Mouse (Mus musculus) limb, embryonic 11.5 days (tissue): ENCODE measurements around the gene Ttc30b. TPM values are rescaled to one million over a fixed set of nuclear protein-coding genes. Genes with fewer than 3 reads are reported as not detected.
A peak's percentile ranks its signal among the peaks of the same experiment; 100 is the strongest.

Source experiments
- ATAC-seq: fragments of 200-750 bp; cut with Nextera tagmentation; 2 replicates; pipeline ENCODE4 v1.8.0; 2017; ENCODE audit warnings: low read depth; ENCODE audit not compliant: insufficient number of reproducible peaks, low FRiP score, low TSS enrichment
- DNase-seq: peaks from one replicate; pipeline ENCODE4 v3.0.0-alpha.2; 2015; ENCODE audit warnings: low spot score
- H3K27ac ChIP-seq: fragments of 300-500 bp; sonication (generic); replicated peaks from 2 replicates; pipeline ENCODE4 v1.5.1; 2014; ENCODE audit warnings: low read depth, mild to moderate bottlenecking, low read length
- H3K27me3 ChIP-seq: fragments of 300-500 bp; sonication (generic); 2 replicates; pipeline ENCODE4 v1.6.1; 2014; ENCODE audit warnings: mild to moderate bottlenecking, low read length, mixed read lengths; ENCODE audit not compliant: control insufficient read depth, insufficient read depth
- H3K36me3 ChIP-seq: fragments of 300-500 bp; sonication (generic); 2 replicates; pipeline ENCODE4 v1.6.1; 2014; ENCODE audit warnings: mild to moderate bottlenecking, low read length, moderate library complexity, mixed read lengths; ENCODE audit not compliant: control insufficient read depth, insufficient read depth
- H3K4me1 ChIP-seq: fragments of 300-500 bp; sonication (generic); 2 replicates; pipeline ENCODE4 v1.6.1; 2014; ENCODE audit warnings: low read length, mixed read lengths; ENCODE audit not compliant: control insufficient read depth, insufficient read depth
- H3K4me2 ChIP-seq: fragments of 300-500 bp; sonication (generic); 2 replicates; pipeline ENCODE4 v1.6.1; 2014; ENCODE audit warnings: low read depth, mild to moderate bottlenecking, moderate library complexity; ENCODE audit not compliant: severe bottlenecking
- H3K4me3 ChIP-seq: fragments of 300-500 bp; sonication (generic); 2 replicates; pipeline ENCODE4 v1.5.1; 2014; ENCODE audit warnings: low read depth, low read length
- H3K9ac ChIP-seq: fragments of 300-500 bp; sonication (generic); 2 replicates; pipeline ENCODE4 v1.6.1; 2014; ENCODE audit warnings: mild to moderate bottlenecking, low read length
- H3K9me3 ChIP-seq: fragments of 300-500 bp; sonication (generic); 2 replicates; pipeline ENCODE4 v1.6.1; 2016; ENCODE audit warnings: low read length; ENCODE audit not compliant: control insufficient read depth
- WGBS: fragments of 180-500 bp; shearing (Covaris S2); extraction: QIAGEN DNeasy Blood & Tissue Kit; methylation state at CpG from one replicate; pipeline ENCODE4 v1.1.7; 2014; 5-methylcytosine and 5-hydroxymethylcytosine counted together
- polyA plus RNA-seq: library from polyadenylated mRNA; unstranded; fragments of >200 nt; fragmentation: Nextera tagmentation; extraction: Ambion mirVana; gene quantifications from 2 replicates; pipeline ENCODE4 v1.2.1, GENCODE M21; 2014

Gene Ttc30b
- polyA plus RNA-seq, 1 experiment from 2014 or later, result 9.2 TPM

DNA sequence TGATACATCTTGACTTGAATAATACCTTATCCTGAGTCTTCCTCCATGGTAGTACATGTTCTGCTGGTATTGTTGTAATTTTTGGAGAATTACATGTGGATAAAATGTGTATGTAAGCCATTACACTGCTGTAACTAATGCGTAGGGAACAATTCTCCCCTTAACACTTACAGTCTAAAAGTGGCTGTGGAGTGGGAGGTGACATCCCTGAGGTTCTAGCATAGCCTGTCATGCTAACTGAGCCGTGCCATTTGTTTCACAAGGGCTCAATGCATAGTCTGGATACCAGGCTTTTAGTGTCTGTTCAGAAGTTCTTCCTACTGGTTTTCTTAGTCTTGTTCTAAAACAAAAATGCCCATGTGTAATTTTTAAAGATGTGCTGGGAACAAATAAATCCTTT lies 7.4 kb downstream of the Ttc30b start:
- ATAC-seq, result no peak
- no peak for DNase-seq
- Histone ChIP-seq H3K9ac (no peak overlapping the region), H3K27me3 (no peaks in the 10 kb centered on the region), H3K4me2 (no peak overlapping the region), H3K4me1 (peaks cover 6% of the 10 kb centered on the region), H3K27ac (no peak overlapping the region), H3K36me3 (peaks cover 2% of the 10 kb centered on the region; the same call in 1 of the 2 replicates), H3K4me3 (no peak overlapping the region), H3K9me3 (no peaks in the 10 kb centered on the region)
- WGBS, result 87% methylated on average over 2 of the region's 2 CpGs

DNA sequence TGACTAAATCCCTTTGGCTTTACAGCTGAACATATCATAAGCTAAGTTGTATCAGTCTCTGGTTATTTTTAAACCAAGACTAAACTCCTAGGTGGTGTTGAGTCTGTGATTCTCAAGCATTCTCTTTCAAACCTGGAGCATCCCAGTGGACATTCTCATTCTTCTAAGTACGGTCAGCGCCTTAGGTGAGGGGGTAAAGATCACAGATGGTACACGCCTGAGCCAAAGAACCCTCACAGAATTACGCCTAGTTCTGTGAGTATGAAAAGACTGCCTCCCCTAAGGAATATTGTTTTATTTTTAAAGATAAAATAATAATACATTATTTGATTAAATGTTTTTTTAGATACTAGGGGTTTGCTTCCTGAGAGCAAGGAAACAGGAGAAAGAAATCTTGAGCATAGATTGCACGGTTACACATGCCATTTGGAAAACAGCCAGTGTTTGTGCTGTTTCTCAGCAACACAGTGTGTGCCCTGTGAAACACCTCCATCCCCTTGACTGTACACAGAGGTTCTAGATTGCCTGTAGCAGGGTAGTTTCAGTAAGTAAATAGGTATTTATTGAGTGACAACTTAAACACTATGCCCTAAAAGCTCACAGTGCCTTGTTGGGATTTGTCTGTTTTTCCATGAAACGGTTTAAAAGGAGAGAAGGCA lies 8.5 kb downstream of the Ttc30b start:
- H3K9me3 ChIP-seq, result no peaks in the 10 kb centered on the region
- WGBS, result 93% methylated on average over 6 of the region's 6 CpGs
- no peak for ATAC-seq
- peaks cover 2% of the 10 kb centered on the region; the same call in 1 of the 2 replicates for H3K36me3 ChIP-seq
- no peaks in the 10 kb centered on the region for H3K27me3 ChIP-seq
- no peak overlapping the region for H3K9ac ChIP-seq
- H3K4me1 ChIP-seq, result peaks cover 6% of the 10 kb centered on the region
- no peak overlapping the region for H3K4me3 ChIP-seq
- H3K27ac ChIP-seq, result no peak overlapping the region
- no peak for DNase-seq
- H3K4me2 ChIP-seq, result no peak overlapping the region

GRCm38 (mm10) chr2:75929141-75929540 lies 9.2 kb downstream of the Ttc30b start:
- H3K4me3 ChIP-seq, result no peak overlapping the region
- H3K4me1 ChIP-seq, result peaks cover 6% of the 10 kb centered on the region
- no peak overlapping the region for H3K4me2 ChIP-seq
- no peak for ATAC-seq
- no peak overlapping the region for H3K9ac ChIP-seq
- DNase-seq, result no peak
- no peaks in the 10 kb centered on the region for H3K9me3 ChIP-seq
- H3K36me3 ChIP-seq, result peaks cover 2% of the 10 kb centered on the region; the same call in 1 of the 2 replicates
- H3K27me3 ChIP-seq, result no peaks in the 10 kb centered on the region
- H3K27ac ChIP-seq, result no peak overlapping the region
- WGBS, result 88% methylated on average over 2 of the region's 2 CpGs

GRCm38 (mm10) chr2:75928011-75928410 lies 10.4 kb downstream of the Ttc30b start:
- 94% methylated on average over 3 of the region's 3 CpGs for WGBS
- Histone ChIP-seq H3K9me3 (no peaks in the 10 kb centered on the region), H3K4me2 (no peak overlapping the region), H3K27me3 (no peaks in the 10 kb centered on the region), H3K27ac (no peak overlapping the region), H3K9ac (no peak overlapping the region), H3K36me3 (peaks cover 2% of the 10 kb centered on the region; the same call in 1 of the 2 replicates), H3K4me1 (peaks cover 6% of the 10 kb centered on the region), H3K4me3 (no peak overlapping the region)
- DNase-seq (peak; percentile 16), ATAC-seq (no peak)

DNA sequence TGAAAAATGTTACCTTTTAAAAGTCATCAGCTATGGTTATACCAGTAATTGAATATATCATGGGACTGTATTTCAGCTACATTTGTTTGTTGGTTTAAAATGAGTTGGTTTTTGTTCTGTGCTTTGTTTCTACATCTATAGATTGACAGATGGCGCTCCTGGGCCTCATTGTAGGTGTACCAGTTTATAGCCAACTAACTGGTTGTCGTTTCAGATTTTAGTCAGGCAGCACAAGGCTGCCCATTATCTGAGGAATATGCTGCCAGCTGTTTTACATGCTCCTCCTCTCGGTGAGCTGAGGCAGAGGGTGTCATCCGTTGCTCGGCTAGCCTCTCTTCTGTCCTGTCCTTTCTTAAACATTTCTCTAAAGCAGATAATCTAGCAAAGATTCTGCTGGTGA lies 12.3 kb downstream of the Ttc30b start:
- Histone ChIP-seq H3K4me2 (no peak overlapping the region), H3K9ac (no peak overlapping the region), H3K4me1 (peaks cover 5% of the 10 kb centered on the region; the same call in 1 of the 2 replicates), H3K36me3 (peaks cover 2% of the 10 kb centered on the region; the same call in 1 of the 2 replicates), H3K27me3 (no peaks in the 10 kb centered on the region), H3K27ac (no peak overlapping the region), H3K9me3 (no peaks in the 10 kb centered on the region), H3K4me3 (no peak overlapping the region)
- ATAC-seq (no peak), DNase-seq (no peak)
- 85% methylated on average over 5 of the region's 5 CpGs for WGBS

DNA sequence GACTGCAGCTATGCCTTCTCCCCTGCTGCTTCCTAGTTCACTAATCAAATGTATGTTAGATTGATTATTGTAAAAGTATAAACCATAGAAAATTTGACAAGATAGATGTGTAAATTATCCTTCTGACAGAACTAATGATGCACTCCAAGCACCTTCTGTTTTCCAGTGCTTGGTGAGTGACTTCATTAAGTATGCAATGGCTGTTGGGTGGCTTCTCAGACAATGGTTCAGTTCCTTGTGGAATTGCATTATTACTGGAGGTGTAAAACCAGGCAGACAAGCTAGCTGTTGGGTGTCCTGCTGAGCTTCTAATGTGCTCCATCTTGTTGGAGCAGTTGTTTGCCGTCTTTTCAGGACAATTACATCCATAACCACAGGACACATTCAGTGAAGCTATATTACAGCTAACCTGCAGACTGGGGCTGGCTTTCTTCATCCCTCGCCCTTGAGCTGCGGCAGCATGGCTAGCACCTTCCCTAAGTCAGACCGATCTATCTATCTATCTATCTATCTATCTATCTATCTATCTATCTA lies 14.5 kb downstream of the Ttc30b start:
- DNase-seq (no peak), ATAC-seq (no peak)
- Histone ChIP-seq H3K9me3 (no peaks in the 10 kb centered on the region), H3K4me2 (no peak overlapping the region), H3K9ac (no peak overlapping the region), H3K27me3 (no peaks in the 10 kb centered on the region), H3K4me1 (peaks cover 5% of the 10 kb centered on the region; the same call in 1 of the 2 replicates), H3K36me3 (peaks cover 2% of the 10 kb centered on the region; the same call in 1 of the 2 replicates), H3K27ac (no peak overlapping the region), H3K4me3 (no peak overlapping the region)
- WGBS, result 65% methylated on average over 4 of the region's 4 CpGs

DNA sequence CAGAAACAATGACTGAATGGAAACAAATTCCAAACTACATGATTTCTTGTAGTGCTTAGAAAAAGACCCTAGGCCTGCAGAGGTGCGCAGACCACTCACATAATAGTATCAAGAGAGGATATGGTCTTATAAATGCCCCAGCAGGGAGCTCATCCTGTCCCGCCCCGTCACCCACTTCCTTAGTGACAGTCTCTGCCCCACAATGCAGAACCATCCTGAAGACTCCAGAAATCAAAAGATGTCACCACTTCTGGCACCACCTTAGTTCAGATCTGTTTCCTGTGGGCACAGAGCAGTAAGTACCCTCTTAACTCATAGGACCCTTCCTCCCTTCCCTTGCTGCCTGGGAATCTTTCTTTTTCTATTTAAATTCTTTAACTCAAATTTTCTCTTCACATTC lies 23.3 kb downstream of the Ttc30b start:
- WGBS, result 91% methylated on average over 3 of the region's 3 CpGs
- Histone ChIP-seq H3K27me3 (no peaks in the 10 kb centered on the region), H3K9me3 (no peaks in the 10 kb centered on the region), H3K4me2 (no peak overlapping the region), H3K36me3 (no peaks in the 10 kb centered on the region; the same call in 1 of the 2 replicates), H3K4me1 (no peaks in the 10 kb centered on the region), H3K27ac (no peak overlapping the region), H3K9ac (no peak overlapping the region), H3K4me3 (no peak overlapping the region)
- ATAC-seq, result no peak
- no peak for DNase-seq

GRCm38 (mm10) chr2:75907142-75907541 lies 31.2 kb downstream of the Ttc30b start:
- DNase-seq, result no peak
- H3K36me3 ChIP-seq, result peaks cover 5% of the 10 kb centered on the region; the same call in 1 of the 2 replicates

More at GRCm38 (mm10) chr2:75907142-75907541, 31.2 kb downstream of the Ttc30b start:
- no peaks in the 10 kb centered on the region for H3K27me3 ChIP-seq
- no peak overlapping the region for H3K4me2 ChIP-seq
- no peak overlapping the region for H3K27ac ChIP-seq
- H3K9me3 ChIP-seq, result no peaks in the 10 kb centered on the region
- 85% methylated on average over 1 of the region's 1 CpGs for WGBS
- H3K4me1 ChIP-seq, result no peaks in the 10 kb centered on the region
- ATAC-seq, result no peak
- H3K9ac ChIP-seq, result no peak overlapping the region
- no peak overlapping the region for H3K4me3 ChIP-seq
